Mouse (Mus musculus) limb, embryonic 13.5 days (tissue): ENCODE results near the gene Gpnmb. TPM values are rescaled to one million over a fixed set of nuclear protein-coding genes. Genes with fewer than 3 reads are reported as not detected.
A peak's percentile ranks its signal among the peaks of the same experiment; 100 is the strongest.

ENCODE experiments used
- ATAC-seq: fragments of 200-750 bp; cut with Nextera tagmentation; 2 replicates; pipeline ENCODE4 v1.8.0; 2017; ENCODE audit warnings: low read depth, moderate number of reproducible peaks, moderate TSS enrichment; ENCODE audit not compliant: low FRiP score
- H3K27ac ChIP-seq: fragments of 300-500 bp; sonication (generic); 2 replicates; pipeline ENCODE4 v1.5.1; 2015; ENCODE audit warnings: inconsistent platforms, mild to moderate bottlenecking, moderate library complexity
- H3K27me3 ChIP-seq: fragments of 300-500 bp; sonication (generic); 2 replicates; pipeline ENCODE4 v1.6.1; 2015; ENCODE audit warnings: mild to moderate bottlenecking, inconsistent platforms
- H3K36me3 ChIP-seq: fragments of 300-500 bp; sonication (generic); 2 replicates; pipeline ENCODE4 v1.6.1; 2015; ENCODE audit warnings: inconsistent platforms, mild to moderate bottlenecking, moderate library complexity
- H3K4me1 ChIP-seq: fragments of 300-500 bp; sonication (generic); 2 replicates; pipeline ENCODE4 v1.6.1; 2015; ENCODE audit warnings: inconsistent platforms
- H3K4me2 ChIP-seq: fragments of 300-500 bp; sonication (generic); replicated peaks from 2 replicates; pipeline ENCODE4 v1.6.1; 2015; ENCODE audit warnings: inconsistent platforms, mild to moderate bottlenecking, moderate library complexity
- H3K4me3 ChIP-seq: fragments of 300-500 bp; sonication (generic); 2 replicates; pipeline ENCODE4 v1.5.1; 2015; ENCODE audit warnings: moderate library complexity, mild to moderate bottlenecking, inconsistent platforms
- H3K9ac ChIP-seq: fragments of 300-500 bp; sonication (generic); 2 replicates; pipeline ENCODE4 v1.6.1; 2015; ENCODE audit warnings: mild to moderate bottlenecking, inconsistent platforms
- H3K9me3 ChIP-seq: fragments of 300-500 bp; sonication (generic); 2 replicates; pipeline ENCODE4 v1.6.1; 2016; ENCODE audit warnings: inconsistent platforms
- WGBS: fragments of 180-500 bp; shearing (Covaris S2); methylation state at CpG from one replicate; pipeline ENCODE4 v1.1.7; 2015; 5-methylcytosine and 5-hydroxymethylcytosine counted together
- polyA plus RNA-seq: library from polyadenylated mRNA; unstranded; fragments of >200 nt; fragmentation: Nextera tagmentation; extraction: Ambion mirVana; gene quantifications from 2 replicates; pipeline ENCODE4 v1.2.1, GENCODE M21; 2015

The Gpnmb gene
- 0.98 and 1.8 TPM in 2 replicates for polyA plus RNA-seq

GRCm38 (mm10) chr6:49036275-49037267 lies at the start of gene Gpnmb:
Gpnmb (plus strand) TSS chr6:49036546.
- Histone ChIP-seq H3K27ac (no peak within 1 kb of the TSS), H3K4me2 (peak within 1 kb of the TSS; percentile 55), H3K4me1 (peaks cover 22% of the 10 kb centered on the region), H3K27me3 (peaks cover 18% of the 10 kb centered on the region), H3K36me3 (no peaks in the 10 kb centered on the region), H3K9me3 (no peaks in the 10 kb centered on the region), H3K4me3 (peak within 1 kb of the TSS; percentile 21; the same call in 1 of the 2 replicates), H3K9ac (peak within 1 kb of the TSS; percentile 3)
- WGBS: 33% methylated on average over 28 of the region's 28 CpGs
- ATAC-seq: no peak

DNA sequence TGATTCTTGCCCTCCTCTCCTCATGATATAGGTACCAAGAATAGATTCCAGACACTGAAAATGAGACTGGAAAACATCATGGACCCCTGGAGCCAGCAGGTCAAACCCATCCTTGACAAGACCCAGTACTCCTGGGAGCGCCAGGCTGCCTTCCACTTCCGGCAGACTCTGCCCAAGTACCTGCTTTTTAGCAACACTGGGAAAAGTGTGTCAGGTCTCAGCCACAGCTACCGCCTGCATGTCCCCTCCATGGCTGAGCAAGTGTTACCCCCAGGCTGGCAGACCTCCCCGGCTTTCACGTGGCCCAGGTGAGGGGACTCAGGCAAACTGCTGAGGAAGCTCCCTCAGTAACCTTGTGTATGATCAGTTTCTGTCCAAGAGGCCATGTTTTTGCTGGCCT lies 46.4 kb upstream of the Gpnmb start:
- Histone ChIP-seq H3K9ac (no peak overlapping the region), H3K9me3 (no peaks in the 10 kb centered on the region), H3K4me2 (no peak overlapping the region), H3K36me3 (no peaks in the 10 kb centered on the region), H3K27ac (no peak overlapping the region), H3K4me1 (no peaks in the 10 kb centered on the region), H3K27me3 (no peaks in the 10 kb centered on the region), H3K4me3 (no peak overlapping the region)
- no peak for ATAC-seq
- 91% methylated on average over 5 of the region's 5 CpGs for WGBS

GRCm38 (mm10) chr6:48991991-48992390 lies 44.4 kb upstream of the Gpnmb start:
- Histone ChIP-seq H3K9ac (no peak overlapping the region), H3K27me3 (no peaks in the 10 kb centered on the region), H3K27ac (no peak overlapping the region), H3K36me3 (no peaks in the 10 kb centered on the region), H3K4me3 (no peak overlapping the region), H3K4me2 (no peak overlapping the region), H3K9me3 (no peaks in the 10 kb centered on the region), H3K4me1 (no peaks in the 10 kb centered on the region)
- no peak for ATAC-seq
- 74% methylated on average over 4 of the region's 4 CpGs for WGBS

DNA sequence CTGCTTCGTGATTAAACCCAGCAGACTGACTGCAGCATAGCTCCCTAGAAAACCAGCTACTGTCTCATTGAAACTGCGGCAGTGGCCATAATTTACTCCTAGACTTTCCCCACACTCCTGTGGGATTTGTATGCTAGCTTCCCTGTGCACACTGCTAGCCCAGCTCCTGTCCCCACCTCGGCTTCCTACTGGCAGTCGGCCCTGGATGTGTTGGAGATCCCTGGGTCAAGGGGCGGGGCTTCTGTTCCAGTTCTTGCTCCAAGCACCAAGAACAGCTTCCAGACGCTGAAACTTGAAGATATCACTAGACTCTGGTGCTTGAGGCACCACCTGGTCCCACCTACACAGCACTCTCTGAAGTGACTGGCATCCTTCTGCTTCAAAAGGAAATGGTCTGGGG lies 38.2 kb upstream of the Gpnmb start:
- WGBS: 51% methylated on average over 6 of the region's 6 CpGs
- no peak overlapping the region for H3K9ac ChIP-seq
- H3K4me2 ChIP-seq: no peak overlapping the region
- H3K27me3 ChIP-seq: no peaks in the 10 kb centered on the region
- H3K4me3 ChIP-seq: no peak overlapping the region
- no peaks in the 10 kb centered on the region for H3K9me3 ChIP-seq
- H3K36me3 ChIP-seq: no peaks in the 10 kb centered on the region
- H3K27ac ChIP-seq: no peak overlapping the region
- no peaks in the 10 kb centered on the region for H3K4me1 ChIP-seq
- no peak for ATAC-seq

- H3K4me2 ChIP-seq: no peak overlapping the region
- no peaks in the 10 kb centered on the region for H3K27me3 ChIP-seq
- no peak overlapping the region for H3K27ac ChIP-seq
- H3K9ac ChIP-seq: no peak overlapping the region
- H3K36me3 ChIP-seq: no peaks in the 10 kb centered on the region
- no peak for ATAC-seq
- no peak overlapping the region for H3K4me3 ChIP-seq
- no peaks in the 10 kb centered on the region for H3K4me1 ChIP-seq
- 88% methylated on average over 4 of the region's 4 CpGs for WGBS
- no peaks in the 10 kb centered on the region for H3K9me3 ChIP-seq
These were observed 37.5 kb upstream of the Gpnmb start for GRCm38 (mm10) chr6:48998796-48999195.

- 31% methylated on average over 4 of the region's 4 CpGs for WGBS
- Histone ChIP-seq H3K4me2 (no peak overlapping the region), H3K9ac (no peak overlapping the region), H3K9me3 (no peaks in the 10 kb centered on the region), H3K27me3 (0 out of 2 replicates have a peak, but pooled peaks cover 3% of the 10 kb centered on the region), H3K4me1 (peaks cover 3% of the 10 kb centered on the region), H3K36me3 (no peaks in the 10 kb centered on the region), H3K27ac (no peak overlapping the region), H3K4me3 (no peak overlapping the region)
- ATAC-seq: no peak
These were observed 33.0 kb upstream of the Gpnmb start for GRCm38 (mm10) chr6:49003381-49003780.

DNA sequence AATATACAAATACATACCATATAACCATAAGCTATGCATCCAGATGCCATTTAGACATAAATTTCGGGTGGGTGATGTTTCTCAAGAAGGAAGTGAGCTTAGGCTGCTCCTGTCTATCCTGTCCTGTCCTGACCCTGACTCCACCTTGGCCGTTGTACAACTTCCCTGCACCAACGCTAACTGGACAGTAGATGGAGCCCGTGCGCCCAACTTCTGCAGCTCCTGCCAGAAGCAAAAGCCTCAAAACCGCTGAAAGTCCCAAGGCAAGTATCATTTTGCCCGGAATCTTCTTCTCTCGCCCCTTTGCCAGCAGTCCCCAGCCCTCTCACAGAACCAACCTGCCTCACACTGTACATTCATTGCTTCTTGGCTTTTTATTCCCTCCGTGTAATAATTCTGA lies 28.4 kb upstream of the Gpnmb start:
- no peaks in the 10 kb centered on the region for H3K36me3 ChIP-seq
- peaks cover 8% of the 10 kb centered on the region; the same call in 1 of the 2 replicates for H3K27me3 ChIP-seq
- H3K27ac ChIP-seq: no peak overlapping the region
- H3K4me1 ChIP-seq: peaks cover 13% of the 10 kb centered on the region
- H3K9me3 ChIP-seq: no peaks in the 10 kb centered on the region
- no peak overlapping the region for H3K9ac ChIP-seq
- H3K4me3 ChIP-seq: peak overlapping the region; percentile 39
- H3K4me2 ChIP-seq: peak overlapping the region; percentile 62
- 1% methylated on average over 9 of the region's 9 CpGs for WGBS
- 0 out of 2 replicates have a peak, but pooled peaks have one; percentile 19 for ATAC-seq

DNA sequence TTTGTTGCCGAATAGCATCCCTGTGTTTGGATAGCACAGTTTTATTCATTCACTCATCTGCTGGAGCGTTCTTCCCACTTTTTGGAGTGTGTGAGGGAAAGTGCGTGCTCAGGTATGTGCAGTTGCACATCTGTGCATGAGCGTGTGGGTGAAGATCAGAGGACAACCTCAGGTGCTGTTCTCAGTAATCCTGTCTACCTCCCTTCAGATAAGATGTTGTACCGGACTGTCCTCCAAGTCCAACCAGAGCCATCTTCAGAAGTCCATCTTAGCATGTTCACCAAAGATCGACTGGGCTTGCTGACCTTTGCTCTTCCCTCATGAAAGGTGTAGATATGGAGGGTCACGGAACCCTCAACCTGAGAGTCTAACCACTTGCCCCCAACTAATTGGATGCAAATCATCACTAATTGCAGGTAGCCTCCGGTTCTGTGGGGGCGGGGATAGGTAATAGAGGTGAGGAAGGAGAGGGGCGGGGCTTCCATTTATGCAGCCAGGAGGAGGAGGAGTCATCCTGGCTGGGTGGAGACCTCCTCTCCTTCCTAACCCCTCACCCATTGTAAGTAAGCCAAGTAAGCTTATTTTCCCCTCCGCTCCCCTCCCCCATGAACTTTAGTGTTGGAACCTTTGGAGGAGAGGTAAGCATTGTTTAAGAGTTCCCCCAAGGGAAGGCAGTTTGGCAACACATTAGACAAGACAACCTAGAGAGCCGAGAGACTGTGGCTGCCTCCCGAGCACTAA lies 27.8 kb upstream of the Gpnmb start:
- H3K4me3 ChIP-seq: peak overlapping the region; percentile 39
- H3K27me3 ChIP-seq: peaks cover 8% of the 10 kb centered on the region; the same call in 1 of the 2 replicates
- no peak overlapping the region for H3K9ac ChIP-seq
- H3K27ac ChIP-seq: peak overlapping the region; percentile 34; the same call in 1 of the 2 replicates
- no peaks in the 10 kb centered on the region for H3K9me3 ChIP-seq
- peaks cover 13% of the 10 kb centered on the region for H3K4me1 ChIP-seq
- WGBS: 17% methylated on average over 13 of the region's 13 CpGs
- peak overlapping the region; percentile 62 for H3K4me2 ChIP-seq
- H3K36me3 ChIP-seq: no peaks in the 10 kb centered on the region
- ATAC-seq: peak; percentile 40; the same call in 1 of the 2 replicates

DNA sequence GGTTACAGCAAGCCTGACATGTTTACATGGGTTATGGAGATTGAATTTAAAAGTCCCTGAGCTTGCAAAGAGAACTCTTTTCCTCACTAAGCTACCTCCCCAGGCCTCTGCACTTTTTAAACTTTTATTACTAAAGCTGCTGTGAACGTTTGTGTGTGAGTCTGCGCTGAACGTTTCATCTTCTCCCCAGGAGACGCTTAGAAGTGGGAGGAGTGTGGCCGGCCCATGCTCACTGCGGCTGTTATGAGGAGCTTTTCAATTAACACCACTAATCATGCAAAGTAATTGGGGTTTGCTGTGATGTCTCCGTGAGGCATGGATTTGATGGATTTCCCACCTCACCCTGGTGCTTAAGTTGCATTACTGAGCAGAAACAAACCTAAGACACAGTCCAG lies 27.2 kb upstream of the Gpnmb start:
- peak overlapping the region; percentile 39 for H3K4me3 ChIP-seq
- peaks cover 8% of the 10 kb centered on the region; the same call in 1 of the 2 replicates for H3K27me3 ChIP-seq
- H3K9ac ChIP-seq: no peak overlapping the region
- H3K27ac ChIP-seq: peak overlapping the region; percentile 34; the same call in 1 of the 2 replicates
- H3K4me2 ChIP-seq: peak overlapping the region; percentile 62
- H3K9me3 ChIP-seq: no peaks in the 10 kb centered on the region
- H3K4me1 ChIP-seq: peaks cover 13% of the 10 kb centered on the region
- H3K36me3 ChIP-seq: no peaks in the 10 kb centered on the region
- ATAC-seq: peak; percentile 32; the same call in 1 of the 2 replicates
- 7% methylated on average over 7 of the region's 7 CpGs for WGBS

DNA sequence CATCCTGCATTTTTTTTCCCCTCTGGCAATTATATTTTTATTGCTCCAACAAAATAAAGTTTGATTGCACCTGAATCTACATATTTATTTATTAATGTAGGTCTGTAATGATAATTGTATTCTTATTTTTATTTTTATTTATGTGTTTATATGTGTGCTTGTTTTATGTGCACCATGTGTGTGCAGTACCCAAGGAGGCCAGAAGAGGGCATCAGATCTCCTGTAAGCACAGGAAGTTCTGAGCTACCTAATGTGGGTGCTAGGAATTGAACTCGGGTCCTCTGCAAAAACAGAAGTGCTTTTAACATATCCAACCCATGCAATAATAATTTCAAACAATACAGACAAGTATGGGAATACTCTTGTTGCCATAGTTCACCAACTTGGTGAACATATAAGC lies 26.7 kb upstream of the Gpnmb start:
- peaks cover 13% of the 10 kb centered on the region for H3K4me1 ChIP-seq
- no peaks in the 10 kb centered on the region for H3K9me3 ChIP-seq
- H3K36me3 ChIP-seq: no peaks in the 10 kb centered on the region
- WGBS: 81% methylated on average over 1 of the region's 1 CpGs
- ATAC-seq: no peak
- peaks cover 8% of the 10 kb centered on the region; the same call in 1 of the 2 replicates for H3K27me3 ChIP-seq
- H3K9ac ChIP-seq: no peak overlapping the region
- H3K4me3 ChIP-seq: no peak overlapping the region
- no peak overlapping the region for H3K4me2 ChIP-seq
- no peak overlapping the region for H3K27ac ChIP-seq

GRCm38 (mm10) chr6:49011191-49011590 lies 25.2 kb upstream of the Gpnmb start:
- H3K9ac ChIP-seq: no peak overlapping the region
- no peak overlapping the region for H3K27ac ChIP-seq
- WGBS: 75% methylated on average over 5 of the region's 5 CpGs

GRCm38 (mm10) chr6:49013023-49013422 lies 23.3 kb upstream of the Gpnmb start:
- peaks cover 5% of the 10 kb centered on the region; the same call in 1 of the 2 replicates for H3K27me3 ChIP-seq
- ATAC-seq: no peak
- WGBS: 76% methylated on average over 4 of the region's 4 CpGs
- no peak overlapping the region for H3K27ac ChIP-seq
- H3K4me2 ChIP-seq: no peak overlapping the region
- no peaks in the 10 kb centered on the region for H3K9me3 ChIP-seq
- no peaks in the 10 kb centered on the region for H3K36me3 ChIP-seq
- H3K9ac ChIP-seq: no peak overlapping the region
- H3K4me1 ChIP-seq: peaks cover 13% of the 10 kb centered on the region
- H3K4me3 ChIP-seq: no peak overlapping the region

More at GRCm38 (mm10) chr6:49011191-49011590, 25.2 kb upstream of the Gpnmb start:
- peaks cover 7% of the 10 kb centered on the region; the same call in 1 of the 2 replicates for H3K27me3 ChIP-seq
- no peak for ATAC-seq
- no peaks in the 10 kb centered on the region for H3K9me3 ChIP-seq
- peaks cover 13% of the 10 kb centered on the region for H3K4me1 ChIP-seq
- H3K36me3 ChIP-seq: no peaks in the 10 kb centered on the region
- H3K4me2 ChIP-seq: no peak overlapping the region
- H3K4me3 ChIP-seq: no peak overlapping the region
